Mouse (Mus musculus): ENCODE measurements around the gene Tmem151a. TPM values are rescaled to one million over a fixed set of nuclear protein-coding genes. Genes with fewer than 3 reads are reported as not detected.
A peak's percentile ranks its signal among the peaks of the same experiment; 100 is the strongest.

Gene Tmem151a
- polyA plus RNA-seq, 1 experiment from 2014 or later, result 8.3 TPM

GRCm38 (mm10) chr19:5113783-5114182 lies 28.5 kb upstream of the Tmem151a start:
- 95% methylated on average over 7 of the region's 7 CpGs for WGBS
- no peaks in the 10 kb centered on the region for H3K9me3 ChIP-seq (ENCODE audit: control insufficient read depth, low read length)
- H3K9ac ChIP-seq (replicated peaks; ENCODE audit: low read length), result no peak overlapping the region
- DNase-seq (no peak), ATAC-seq (ENCODE audit: low FRiP score, low TSS enrichment) (no peak)
- H3K27me3 ChIP-seq (ENCODE audit: control insufficient read depth, insufficient read depth, low read length), result no peaks in the 10 kb centered on the region
- no peak overlapping the region for H3K27ac ChIP-seq (replicated peaks; ENCODE audit: low read depth, low read length)
- peaks cover 62% of the 10 kb centered on the region for H3K36me3 ChIP-seq (ENCODE audit: control insufficient read depth, insufficient read depth, low read length)
- H3K4me2 ChIP-seq (ENCODE audit: low read length), result no peak overlapping the region
- H3K4me1 ChIP-seq (ENCODE audit: control insufficient read depth, insufficient read depth, low read length), result peaks cover 8% of the 10 kb centered on the region
- H3K4me3 ChIP-seq (replicated peaks; ENCODE audit: low read depth, low read length), result no peak overlapping the region

DNA sequence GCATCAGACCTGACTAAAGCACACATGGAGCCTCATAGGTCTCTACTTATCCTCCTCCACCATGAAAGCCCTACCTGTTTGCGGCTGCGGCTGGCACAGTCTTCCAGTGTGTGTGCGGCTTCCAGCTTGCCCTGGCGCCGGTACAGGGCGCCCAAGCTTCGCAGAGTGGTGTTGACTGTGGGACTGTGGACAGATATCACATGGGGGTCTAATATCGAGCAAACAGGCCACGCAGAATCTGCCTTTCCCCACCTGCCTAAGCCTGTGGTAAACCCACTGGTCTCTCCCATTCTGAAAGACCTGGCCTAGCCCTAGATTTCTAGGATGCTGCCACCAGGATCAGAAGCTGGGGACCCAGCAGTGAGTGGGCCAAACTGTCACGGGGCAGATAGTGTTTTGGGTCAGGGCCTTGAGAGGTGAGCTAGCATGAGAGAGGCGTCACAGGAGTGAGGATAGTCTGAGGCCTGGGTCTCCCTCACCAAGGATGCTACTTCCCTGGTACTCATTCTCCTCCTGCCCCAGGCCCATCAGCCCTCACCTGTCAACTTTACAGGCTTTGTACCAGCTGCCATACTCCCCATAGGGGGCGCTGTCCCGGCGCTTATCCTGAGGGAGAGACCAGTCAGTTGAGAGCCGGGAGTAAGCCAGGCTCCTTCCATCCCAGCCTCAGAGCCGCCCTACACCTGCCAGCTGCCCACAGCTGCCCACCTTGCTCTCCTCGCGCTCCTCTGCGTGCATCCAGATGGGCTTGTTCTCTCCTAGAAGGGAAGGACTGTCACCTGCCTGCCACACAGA lies 24.5 kb upstream of the Tmem151a start:
- Histone ChIP-seq H3K4me3 (replicated peaks; ENCODE audit: low read depth, low read length) (no peak overlapping the region), H3K36me3 (ENCODE audit: control insufficient read depth, insufficient read depth, low read length) (peaks cover 71% of the 10 kb centered on the region)
- 75% methylated on average over 19 of the region's 19 CpGs for WGBS

GRCm38 (mm10) chr19:5108702-5109101 lies 23.4 kb upstream of the Tmem151a start:
- no peak overlapping the region for H3K27ac ChIP-seq (replicated peaks; ENCODE audit: low read depth, low read length)
- ATAC-seq (ENCODE audit: low FRiP score, low TSS enrichment) (no peak), DNase-seq (no peak)
- 74% methylated on average over 4 of the region's 4 CpGs for WGBS
- no peak overlapping the region; the same call in 1 of the 2 replicates for H3K9ac ChIP-seq (replicated peaks; ENCODE audit: low read length)
- H3K27me3 ChIP-seq (ENCODE audit: control insufficient read depth, insufficient read depth, low read length), result no peaks in the 10 kb centered on the region
- no peaks in the 10 kb centered on the region for H3K9me3 ChIP-seq (ENCODE audit: control insufficient read depth, low read length)
- H3K4me3 ChIP-seq (replicated peaks; ENCODE audit: low read depth, low read length), result no peak overlapping the region
- H3K4me1 ChIP-seq (ENCODE audit: control insufficient read depth, insufficient read depth, low read length), result peaks cover 9% of the 10 kb centered on the region
- no peak overlapping the region for H3K4me2 ChIP-seq (ENCODE audit: low read length)
- H3K36me3 ChIP-seq (ENCODE audit: control insufficient read depth, insufficient read depth, low read length), result peaks cover 76% of the 10 kb centered on the region

More for the DNA sequence above, 24.5 kb upstream of the Tmem151a start:
- H3K9ac ChIP-seq (replicated peaks; ENCODE audit: low read length), result no peak overlapping the region
- H3K27ac ChIP-seq (replicated peaks; ENCODE audit: low read depth, low read length), result no peak overlapping the region
- no peak for ATAC-seq (ENCODE audit: low FRiP score, low TSS enrichment)
- DNase-seq, result no peak
- H3K9me3 ChIP-seq (ENCODE audit: control insufficient read depth, low read length), result no peaks in the 10 kb centered on the region
- H3K4me1 ChIP-seq (ENCODE audit: control insufficient read depth, insufficient read depth, low read length), result peaks cover 9% of the 10 kb centered on the region
- H3K4me2 ChIP-seq (ENCODE audit: low read length), result no peak overlapping the region
- H3K27me3 ChIP-seq (ENCODE audit: control insufficient read depth, insufficient read depth, low read length), result no peaks in the 10 kb centered on the region

- H3K27me3 ChIP-seq (ENCODE audit: control insufficient read depth, insufficient read depth, low read length), result no peaks in the 10 kb centered on the region
- H3K36me3 ChIP-seq (ENCODE audit: control insufficient read depth, insufficient read depth, low read length), result peaks cover 76% of the 10 kb centered on the region
- WGBS, result 26% methylated on average over 5 of the region's 5 CpGs
- peaks cover 9% of the 10 kb centered on the region for H3K4me1 ChIP-seq (ENCODE audit: control insufficient read depth, insufficient read depth, low read length)
- no peak overlapping the region for H3K9ac ChIP-seq (replicated peaks; ENCODE audit: low read length)
- no peak overlapping the region for H3K27ac ChIP-seq (replicated peaks; ENCODE audit: low read depth, low read length)
- no peaks in the 10 kb centered on the region for H3K9me3 ChIP-seq (ENCODE audit: control insufficient read depth, low read length)
- no peak overlapping the region for H3K4me3 ChIP-seq (replicated peaks; ENCODE audit: low read depth, low read length)
- no peak for ATAC-seq (ENCODE audit: low FRiP score, low TSS enrichment)
- H3K4me2 ChIP-seq (ENCODE audit: low read length), result no peak overlapping the region
- DNase-seq, result peak; percentile 54
Measured at GRCm38 (mm10) chr19:5108271-5108575, 22.9 kb upstream of the Tmem151a start.

DNA sequence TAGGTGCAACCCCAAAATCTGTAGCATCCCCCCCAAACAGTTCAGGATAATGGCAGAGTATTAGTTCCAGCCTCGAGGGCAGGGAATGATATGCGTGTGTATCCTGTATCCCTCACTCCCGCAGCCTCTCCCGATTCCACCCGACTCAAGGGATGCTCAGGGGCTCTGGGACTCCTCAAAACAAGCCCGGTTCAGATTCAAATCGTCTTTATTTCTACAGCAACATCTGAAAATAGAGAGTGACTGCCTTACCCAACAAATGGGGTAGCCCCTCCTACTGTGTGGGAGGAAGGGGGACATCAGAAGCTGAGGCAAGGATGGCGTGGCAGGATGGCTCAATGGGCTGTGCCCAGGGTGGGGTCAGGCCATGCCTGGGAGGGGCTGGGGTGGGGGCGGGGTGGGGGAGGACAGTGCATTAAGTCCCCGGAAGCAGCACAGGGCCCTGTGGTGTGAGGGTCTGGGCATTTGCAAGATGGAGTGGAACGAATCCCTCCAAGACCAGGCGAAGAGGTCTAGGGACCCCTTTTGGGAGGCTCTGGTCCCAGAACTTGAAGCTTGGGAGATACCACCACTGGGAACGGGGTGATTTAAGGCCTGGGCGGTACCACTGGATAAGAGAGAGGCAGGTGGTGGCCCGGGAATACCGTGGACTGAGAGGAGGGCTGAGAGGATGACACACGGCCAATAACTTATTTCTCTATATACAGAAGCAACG lies 22.4 kb upstream of the Tmem151a start:
- DNase-seq (no peak), ATAC-seq (ENCODE audit: low FRiP score, low TSS enrichment) (no peak)
- Histone ChIP-seq H3K4me1 (ENCODE audit: control insufficient read depth, insufficient read depth, low read length) (peaks cover 9% of the 10 kb centered on the region), H3K4me3 (replicated peaks; ENCODE audit: low read depth, low read length) (no peak overlapping the region), H3K36me3 (ENCODE audit: control insufficient read depth, insufficient read depth, low read length) (peaks cover 76% of the 10 kb centered on the region), H3K9me3 (ENCODE audit: control insufficient read depth, low read length) (no peaks in the 10 kb centered on the region), H3K4me2 (ENCODE audit: low read length) (no peak overlapping the region), H3K27ac (replicated peaks; ENCODE audit: low read depth, low read length) (no peak overlapping the region), H3K27me3 (ENCODE audit: control insufficient read depth, insufficient read depth, low read length) (no peaks in the 10 kb centered on the region), H3K9ac (replicated peaks; ENCODE audit: low read length) (no peak overlapping the region)
- WGBS, result 79% methylated on average over 18 of the region's 18 CpGs

GRCm38 (mm10) chr19:5106731-5107191 lies 21.4 kb upstream of the Tmem151a start, which contains the start of gene Rab1b:
Gene Rab1b (minus strand): TSS chr19:5107072.
- H3K4me2 ChIP-seq (ENCODE audit: low read length), result peak within 1 kb of the TSS; percentile 96
- peak within 1 kb of the TSS; percentile 88 for H3K9ac ChIP-seq (replicated peaks; ENCODE audit: low read length)
- WGBS, result under 1% methylated on average over 46 of the region's 46 CpGs
- no peaks in the 10 kb centered on the region for H3K27me3 ChIP-seq (ENCODE audit: control insufficient read depth, insufficient read depth, low read length)
- peak within 1 kb of the TSS; percentile 98 for H3K27ac ChIP-seq (replicated peaks; ENCODE audit: low read depth, low read length)
- H3K9me3 ChIP-seq (ENCODE audit: control insufficient read depth, low read length), result no peaks in the 10 kb centered on the region
- H3K36me3 ChIP-seq (ENCODE audit: control insufficient read depth, insufficient read depth, low read length), result peaks cover 76% of the 10 kb centered on the region
- peaks cover 9% of the 10 kb centered on the region for H3K4me1 ChIP-seq (ENCODE audit: control insufficient read depth, insufficient read depth, low read length)
- H3K4me3 ChIP-seq (replicated peaks; ENCODE audit: low read depth, low read length), result peak within 1 kb of the TSS; percentile 76
- DNase-seq, result peak; percentile 100
- ATAC-seq (ENCODE audit: low FRiP score, low TSS enrichment), result peak; percentile 92

GRCm38 (mm10) chr19:5106074-5106473 lies 20.7 kb upstream of the Tmem151a start:
- peak overlapping the region; percentile 76 for H3K4me3 ChIP-seq (replicated peaks; ENCODE audit: low read depth, low read length)
- 20% methylated on average over 9 of the region's 9 CpGs for WGBS
- H3K4me1 ChIP-seq (ENCODE audit: control insufficient read depth, insufficient read depth, low read length), result peaks cover 9% of the 10 kb centered on the region
- H3K9me3 ChIP-seq (ENCODE audit: control insufficient read depth, low read length), result no peaks in the 10 kb centered on the region
- H3K4me2 ChIP-seq (ENCODE audit: low read length), result peak overlapping the region; percentile 96
- ATAC-seq (ENCODE audit: low FRiP score, low TSS enrichment), result no peak
- H3K36me3 ChIP-seq (ENCODE audit: control insufficient read depth, insufficient read depth, low read length), result peaks cover 76% of the 10 kb centered on the region
- peak overlapping the region; percentile 98 for H3K27ac ChIP-seq (replicated peaks; ENCODE audit: low read depth, low read length)
- no peaks in the 10 kb centered on the region for H3K27me3 ChIP-seq (ENCODE audit: control insufficient read depth, insufficient read depth, low read length)
- peak overlapping the region; percentile 88 for H3K9ac ChIP-seq (replicated peaks; ENCODE audit: low read length)
- DNase-seq, result no peak

- ATAC-seq (ENCODE audit: low FRiP score, low TSS enrichment) (peak; percentile 65), DNase-seq (peak; percentile 92)
- Histone ChIP-seq H3K36me3 (ENCODE audit: control insufficient read depth, insufficient read depth, low read length) (peaks cover 50% of the 10 kb centered on the region), H3K4me3 (replicated peaks; ENCODE audit: low read depth, low read length) (peak within 1 kb of the TSS; percentile 89), H3K9me3 (ENCODE audit: control insufficient read depth, low read length) (no peaks in the 10 kb centered on the region), H3K27me3 (ENCODE audit: control insufficient read depth, insufficient read depth, low read length) (no peaks in the 10 kb centered on the region), H3K4me1 (ENCODE audit: control insufficient read depth, insufficient read depth, low read length) (peaks cover 53% of the 10 kb centered on the region), H3K4me2 (ENCODE audit: low read length) (peak within 1 kb of the TSS; percentile 92), H3K27ac (replicated peaks; ENCODE audit: low read depth, low read length) (peak within 1 kb of the TSS; percentile 96), H3K9ac (replicated peaks; ENCODE audit: low read length) (peak within 1 kb of the TSS; percentile 99)
- WGBS, result under 1% methylated on average over 44 of the region's 48 CpGs
Measured at GRCm38 (mm10) chr19:5098363-5099143, 13.2 kb upstream of the Tmem151a start, which contains the start of gene Cnih2. Gene Cnih2 (minus strand): TSS chr19:5098521.

Measured in midbrain, embryonic 14.5 days (tissue).